Mouse (Mus musculus) layer of hippocampus, adult 11-12 months (tissue): ENCODE results near the gene Pcsk5.

Experiments
- DNase-seq: peaks from one replicate; pipeline ENCODE4 v3.0.0; 2022; ENCODE audit warnings: low spot score

The Pcsk5 gene

DNA sequence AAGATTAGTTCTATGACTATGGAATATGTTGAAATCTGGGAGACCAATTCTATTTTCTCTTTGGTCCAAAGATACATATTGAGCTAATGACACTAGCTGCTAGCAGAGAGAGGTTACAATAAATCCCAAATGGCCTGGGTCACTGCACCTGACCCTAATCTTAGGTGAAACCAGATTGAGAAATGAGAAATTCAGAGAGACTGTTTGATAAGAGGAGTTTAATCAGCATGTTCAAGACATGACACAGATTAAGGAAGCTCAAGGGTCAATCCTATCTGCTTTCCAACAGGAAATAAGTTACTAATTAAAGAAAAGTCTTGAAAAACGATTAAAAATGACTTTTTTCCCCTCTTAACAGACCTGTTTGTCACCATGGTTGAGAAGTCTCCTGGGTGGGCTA is 96.0 kb downstream of the Pcsk5 start:
- no peak for DNase-seq

DNA sequence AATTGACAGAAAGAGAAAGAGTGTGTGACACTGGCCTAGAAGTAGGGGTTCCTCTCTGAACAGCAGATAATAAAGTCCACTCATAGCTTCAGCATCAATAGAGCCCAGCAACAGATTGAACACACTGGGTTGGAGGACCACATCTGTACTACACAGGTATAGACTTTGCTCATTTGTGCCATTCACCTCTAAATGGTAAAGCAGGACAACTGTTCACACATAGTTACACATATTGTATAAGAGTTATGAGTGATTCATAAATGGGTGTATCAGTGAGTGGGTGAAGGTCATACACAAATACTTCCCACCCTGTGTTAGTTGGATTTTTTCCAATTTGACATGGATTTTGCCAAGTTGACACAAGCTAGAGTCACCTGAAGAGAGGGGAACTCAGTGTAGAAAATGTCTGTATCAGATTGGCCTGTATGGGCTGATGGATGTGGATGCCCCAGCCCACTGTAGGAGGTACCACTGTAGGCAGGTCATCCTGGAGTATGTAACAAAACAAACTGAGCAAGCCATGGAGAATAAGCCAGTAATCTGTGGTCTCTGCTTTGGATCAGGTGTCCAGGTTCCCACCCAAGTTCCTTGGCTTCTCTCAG is 104.7 kb downstream of the Pcsk5 start:
- no peak for DNase-seq

DNA sequence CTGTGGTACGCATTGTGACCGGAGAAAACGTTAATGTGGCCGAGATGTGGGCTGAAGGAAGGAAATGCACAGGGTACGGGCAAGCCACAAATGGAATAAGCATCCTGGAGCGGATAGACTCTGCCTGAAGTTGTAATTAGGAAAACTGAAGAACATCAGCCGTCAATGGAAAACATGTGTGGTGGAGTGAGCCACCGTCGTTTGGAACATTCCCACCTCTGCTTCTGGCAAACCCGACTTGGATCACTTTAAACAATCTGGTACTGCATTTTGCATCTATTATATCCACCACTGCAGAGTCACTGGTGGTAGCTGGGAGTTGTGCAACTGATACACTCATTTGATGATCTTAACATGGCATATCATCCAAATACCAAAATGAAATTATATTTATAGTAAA is 120.4 kb downstream of the Pcsk5 start:
- DNase-seq = peak; percentile 35

DNA sequence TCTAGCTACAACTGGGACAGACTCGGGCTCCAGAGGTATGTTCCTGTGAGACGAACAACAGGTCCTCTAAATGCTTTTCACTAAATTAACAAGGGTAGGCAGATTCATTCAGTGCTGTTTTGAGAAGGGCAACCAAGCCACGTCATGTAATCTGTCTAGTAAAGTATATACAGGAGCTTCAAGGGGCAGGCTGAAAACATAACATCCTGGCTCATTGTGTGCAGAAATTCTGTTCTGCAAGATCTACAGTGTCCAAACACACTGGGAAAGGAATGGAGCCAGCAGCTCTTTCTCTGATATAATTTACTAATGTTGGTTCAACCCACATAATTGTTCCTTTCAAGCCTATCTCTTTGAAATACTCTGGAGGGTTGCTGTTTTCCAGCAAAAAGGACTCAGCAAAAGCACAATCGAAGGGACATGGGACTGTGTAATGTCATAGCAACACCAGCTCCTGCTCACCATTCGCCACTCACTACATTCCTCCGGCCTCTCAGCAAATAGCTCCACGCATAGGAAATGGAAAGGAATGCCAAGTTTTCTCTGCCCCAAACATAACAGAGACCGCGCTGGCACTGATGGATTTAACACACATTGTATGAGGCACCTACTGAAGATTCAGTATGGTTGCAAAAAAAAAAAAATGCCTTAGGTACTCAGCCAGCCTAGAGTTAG is 122.0 kb downstream of the Pcsk5 start:
- DNase-seq = peak; percentile 8

DNA sequence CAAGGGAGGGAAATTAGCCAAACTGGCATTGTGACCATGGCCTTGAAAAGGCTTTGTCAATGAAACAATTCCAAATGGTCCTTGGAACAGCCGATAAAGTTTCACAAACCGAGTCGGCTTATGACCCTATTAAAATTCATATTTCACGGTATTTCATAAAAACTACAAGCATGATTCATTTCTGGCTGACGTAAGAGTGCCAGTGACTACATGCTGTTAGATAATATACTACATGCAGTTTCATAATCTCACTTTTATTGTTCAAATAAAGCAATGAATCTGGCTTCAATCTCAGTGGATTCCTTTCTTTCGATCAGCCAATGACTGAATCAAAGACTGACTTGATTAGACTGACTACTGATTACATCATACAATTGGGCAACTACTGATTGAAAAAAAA is 145.8 kb downstream of the Pcsk5 start:
- DNase-seq = no peak

DNA sequence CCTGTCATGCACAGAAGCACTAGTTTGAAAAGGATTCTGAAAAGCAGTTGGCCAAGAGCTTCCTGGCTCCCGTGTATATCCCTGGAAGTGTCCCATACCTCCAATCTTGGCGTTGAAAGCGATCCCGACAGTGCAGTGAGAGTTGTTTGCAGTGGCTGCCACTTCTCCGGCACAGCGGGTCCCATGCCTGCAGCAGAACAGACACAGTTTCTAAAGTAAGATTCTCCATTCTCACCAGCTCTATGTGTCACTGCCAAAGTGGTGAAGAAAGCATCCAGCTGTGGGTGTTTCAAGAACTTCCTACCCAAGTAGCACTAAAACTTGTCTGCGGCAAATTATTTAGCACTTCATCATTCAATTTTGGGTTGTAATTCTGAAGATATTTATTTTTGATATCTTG is 159.1 kb downstream of the Pcsk5 start:
- no peak for DNase-seq

DNA sequence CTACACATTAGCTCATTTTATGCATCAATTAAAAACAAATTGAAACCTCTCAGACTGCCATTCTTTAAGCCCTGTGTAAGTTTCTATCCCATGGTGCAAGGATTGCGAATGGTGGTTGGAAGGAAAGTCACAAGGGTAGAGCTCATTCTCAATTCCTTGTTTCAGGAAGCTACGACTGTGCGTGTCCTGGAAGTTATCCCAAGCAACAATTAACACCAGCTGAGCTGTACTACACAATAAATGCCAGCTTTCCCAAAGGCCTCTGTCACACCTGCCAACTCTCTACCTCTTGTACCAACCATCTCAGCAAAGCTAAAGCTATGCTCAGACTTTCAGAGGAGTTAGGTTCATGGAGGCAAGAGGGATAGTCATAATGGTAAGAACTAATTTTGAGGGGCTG is 174.8 kb downstream of the Pcsk5 start:
- DNase-seq = no peak

DNA sequence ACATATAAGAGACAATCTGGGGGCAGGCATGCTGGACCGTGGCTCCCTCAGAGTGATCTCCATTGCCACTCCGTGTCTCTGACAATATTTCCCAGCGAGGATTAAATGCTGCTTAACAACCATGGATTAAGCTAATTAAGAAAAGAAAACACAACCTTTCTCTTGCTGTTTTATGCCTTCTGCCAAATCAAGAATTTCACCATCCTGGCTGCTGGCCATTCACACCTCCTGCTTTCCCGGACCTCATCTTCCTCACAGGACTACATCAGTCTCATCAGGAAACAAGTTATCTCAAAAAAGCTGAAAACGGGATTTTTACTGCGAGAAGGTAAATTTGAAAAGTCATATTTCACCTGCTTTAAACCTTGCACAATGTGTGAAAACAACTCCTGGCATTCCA is 175.2 kb downstream of the Pcsk5 start:
- no peak for DNase-seq

DNA sequence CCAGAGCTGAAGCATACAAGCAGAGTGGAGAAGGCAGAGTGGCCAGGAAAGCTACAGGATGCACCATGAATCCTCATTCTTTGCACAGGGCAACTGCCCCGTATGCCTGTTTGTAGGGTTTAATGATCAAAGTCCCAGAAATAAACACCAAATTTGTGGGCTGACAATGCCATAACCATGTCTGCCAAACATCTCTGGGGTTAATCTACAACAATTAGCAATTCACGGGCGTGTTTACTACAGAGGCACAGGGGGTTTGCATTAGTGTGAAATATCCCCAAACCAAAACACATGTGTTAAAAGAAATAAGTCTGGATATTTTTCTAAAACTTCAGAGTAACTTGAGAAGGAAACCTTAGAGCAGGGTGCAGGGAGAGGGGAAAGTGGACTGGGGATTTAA is 178.1 kb downstream of the Pcsk5 start:
- DNase-seq = no peak

DNA sequence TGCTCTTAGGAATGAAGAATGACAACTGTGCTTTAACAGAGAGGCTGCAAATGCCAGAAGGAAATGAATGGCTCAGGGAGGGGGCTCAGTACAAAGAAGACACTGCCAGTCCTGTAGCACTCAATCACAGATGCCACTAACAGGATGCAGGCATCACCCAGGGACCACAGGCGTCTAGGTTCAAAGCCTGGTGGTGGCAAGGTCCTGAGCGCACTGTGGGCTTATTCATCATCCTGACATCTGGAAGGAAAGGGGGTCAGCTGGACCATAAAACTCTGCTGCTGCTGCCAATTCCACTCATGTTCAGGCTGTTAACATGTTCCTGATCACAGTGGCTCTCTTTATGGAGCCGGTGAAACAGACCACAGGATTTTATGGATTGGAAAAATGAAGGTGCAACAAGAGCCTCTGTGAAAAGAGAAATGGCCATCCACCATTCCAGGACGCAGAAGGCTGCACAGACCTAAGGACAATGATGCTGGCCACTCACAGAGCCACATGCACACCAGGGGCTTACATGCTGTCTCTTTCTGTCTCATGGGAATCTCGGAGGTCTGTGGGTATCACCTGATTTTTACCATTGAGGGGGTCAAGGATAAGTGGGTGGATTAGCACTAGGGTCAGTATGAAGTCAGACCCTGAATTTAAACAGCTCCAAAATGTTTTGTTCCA is 186.5 kb downstream of the Pcsk5 start:
- DNase-seq = no peak

DNA sequence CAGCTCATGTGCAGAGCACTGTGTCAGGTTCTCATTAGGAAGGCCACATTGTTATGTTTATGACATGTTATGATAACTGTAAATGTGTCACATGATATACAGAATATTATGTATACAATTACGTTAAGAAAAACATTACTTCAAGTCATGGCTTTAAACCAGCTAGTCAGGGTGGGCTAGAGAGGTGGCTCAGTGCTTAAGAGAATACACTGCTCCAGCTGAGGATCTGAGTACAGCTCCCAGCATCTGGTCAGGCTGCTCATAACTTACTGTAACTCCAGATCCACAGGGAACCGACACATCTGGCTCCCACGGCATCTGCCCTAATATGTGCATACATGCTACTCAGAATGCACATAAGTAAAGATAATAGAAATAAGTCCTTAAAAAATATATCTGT is 187.5 kb downstream of the Pcsk5 start:
- DNase-seq = no peak

DNA sequence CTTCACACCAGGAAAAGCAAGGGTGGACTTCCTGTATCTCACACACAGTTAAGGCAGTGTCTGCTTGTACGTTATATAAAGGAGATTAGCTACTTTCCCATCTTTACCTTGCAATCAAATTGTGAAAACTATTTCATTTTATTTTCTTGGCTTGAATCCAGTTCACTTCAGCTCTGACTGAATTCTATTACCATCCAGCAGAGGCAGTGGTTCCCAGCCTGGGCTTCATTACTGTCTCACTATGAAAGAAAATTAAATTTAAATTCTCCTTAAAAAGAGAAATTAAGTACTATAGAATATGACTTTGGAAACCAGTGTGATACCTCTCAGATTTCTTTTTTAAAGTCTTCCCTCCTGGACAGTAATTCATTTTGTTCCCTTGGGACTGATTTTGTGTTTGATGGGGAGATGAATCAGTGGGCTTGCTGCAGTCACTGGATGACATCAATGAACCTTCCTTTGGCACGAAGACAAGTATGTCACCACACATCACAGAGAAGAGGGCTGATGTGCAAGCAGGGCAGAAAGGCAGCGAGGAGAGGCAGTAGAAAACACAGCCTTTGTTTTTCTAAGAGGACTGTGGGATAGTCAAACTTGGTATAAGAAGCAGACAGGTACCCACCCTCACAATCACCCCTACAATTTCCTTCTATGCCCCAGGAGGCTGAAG is 194.2 kb downstream of the Pcsk5 start:
- DNase-seq = no peak

DNA sequence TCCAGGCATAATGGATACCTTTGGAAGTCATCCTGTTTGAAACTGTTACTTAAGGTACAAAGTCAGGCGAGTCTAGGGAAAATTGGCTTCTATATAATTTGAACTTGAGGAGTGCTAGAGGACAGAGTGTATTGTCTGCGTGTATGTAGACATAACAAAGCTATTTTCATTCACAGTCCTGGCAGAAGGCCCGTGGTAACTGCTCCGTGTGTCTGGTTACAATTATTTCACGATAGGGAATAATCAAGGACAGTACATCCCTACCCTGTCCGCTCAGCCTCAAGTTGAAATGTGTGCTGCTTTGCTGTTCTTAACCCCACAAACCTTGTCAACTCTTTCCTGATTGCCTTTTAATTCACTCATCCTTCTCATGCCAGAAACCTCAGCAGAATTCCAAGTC is 201.4 kb downstream of the Pcsk5 start:
- no peak for DNase-seq

DNA sequence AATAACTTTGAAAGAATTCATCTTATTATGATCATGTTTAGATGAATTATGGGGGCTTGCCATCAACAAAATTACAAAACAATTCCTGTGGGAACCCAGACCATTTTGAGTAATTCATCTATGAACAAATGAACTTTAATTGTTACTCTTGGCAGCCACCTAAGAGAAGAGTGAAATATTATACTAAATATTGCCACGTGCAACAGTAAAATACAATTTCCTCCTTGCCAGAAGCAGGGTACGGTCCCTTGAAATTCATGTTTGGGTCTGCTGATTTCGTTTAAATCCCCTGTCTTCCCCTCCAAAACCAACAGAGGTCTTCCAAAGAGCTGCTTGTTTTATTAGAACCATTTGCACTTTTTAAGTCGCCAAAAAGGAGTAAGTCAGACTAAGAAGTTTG is 221.8 kb downstream of the Pcsk5 start:
- no peak for DNase-seq

DNA sequence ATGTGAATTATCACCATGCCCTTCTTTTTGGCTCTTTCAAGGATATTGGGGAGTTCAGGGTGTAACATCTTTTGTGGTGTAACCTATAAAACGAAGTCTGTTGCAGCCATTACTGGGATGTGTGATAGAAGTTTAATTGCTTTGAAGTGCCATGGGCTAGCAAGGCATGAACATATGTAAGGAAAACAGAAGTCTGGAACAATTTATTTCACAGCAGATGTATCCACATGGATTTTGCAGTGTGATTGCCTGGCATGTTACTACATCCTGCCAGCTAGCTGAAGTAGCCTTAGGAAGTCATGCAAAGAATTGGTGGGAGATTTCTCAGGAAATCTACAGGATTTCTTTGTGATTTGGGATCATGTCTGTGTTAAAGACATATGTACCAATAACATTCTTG is 230.9 kb downstream of the Pcsk5 start:
- DNase-seq = no peak

DNA sequence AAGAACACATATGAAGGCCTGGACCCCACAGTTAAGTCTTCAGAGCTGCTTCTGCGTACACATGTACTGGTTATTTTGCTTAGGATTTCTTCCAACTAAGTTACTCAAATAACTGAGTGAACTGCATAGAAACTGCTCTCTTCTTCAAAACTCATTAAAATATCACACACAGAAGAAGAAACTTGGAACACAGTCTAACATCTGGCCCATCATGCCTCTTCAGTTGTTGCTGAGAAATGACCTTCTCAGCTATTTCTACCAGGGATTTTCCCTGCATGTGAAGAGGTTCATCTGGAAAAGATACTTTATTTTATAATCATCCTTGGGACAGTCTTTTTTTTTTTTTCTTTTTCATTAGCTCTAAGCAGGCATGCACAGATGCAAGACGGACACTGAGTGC is 231.3 kb downstream of the Pcsk5 start:
- no peak for DNase-seq

DNA sequence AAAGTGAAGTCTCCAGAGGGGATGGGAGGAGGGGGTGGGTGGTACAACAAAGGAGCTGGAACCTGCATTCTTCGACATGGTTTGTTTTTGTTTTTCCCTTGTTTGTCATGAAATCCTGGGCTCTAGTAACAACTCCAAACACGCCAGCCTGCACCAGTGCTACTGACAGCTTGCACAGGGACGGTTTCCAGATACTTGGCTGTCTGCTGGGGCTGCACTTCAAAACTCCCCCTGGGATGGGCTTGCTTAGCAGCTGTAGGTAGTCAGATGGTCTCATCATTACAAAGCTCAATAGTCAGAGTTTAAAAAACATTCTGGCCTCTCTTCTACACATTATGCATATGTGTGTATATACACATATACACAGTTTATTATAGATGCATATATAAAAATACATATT is 234.1 kb downstream of the Pcsk5 start:
- DNase-seq = peak; percentile 52

DNA sequence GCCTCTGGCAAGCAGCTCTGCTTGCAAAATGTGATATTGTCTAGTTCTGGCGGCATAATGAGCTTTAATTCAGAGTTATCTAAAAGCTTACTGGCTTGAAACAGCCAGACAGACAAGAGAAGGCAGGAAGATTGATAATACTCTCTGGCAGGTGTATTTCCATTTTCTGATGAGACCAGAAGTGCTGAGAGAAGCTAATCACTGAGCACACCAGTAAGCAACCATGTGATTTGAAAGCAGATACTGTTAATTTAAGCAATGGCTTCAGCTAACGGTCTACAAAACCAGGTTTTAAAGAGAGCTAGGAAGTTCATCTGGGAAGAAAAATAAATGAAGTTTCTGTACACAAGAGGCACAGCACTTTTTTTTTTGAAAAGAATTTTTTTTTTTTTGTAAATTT is 237.1 kb downstream of the Pcsk5 start:
- no peak for DNase-seq

DNA sequence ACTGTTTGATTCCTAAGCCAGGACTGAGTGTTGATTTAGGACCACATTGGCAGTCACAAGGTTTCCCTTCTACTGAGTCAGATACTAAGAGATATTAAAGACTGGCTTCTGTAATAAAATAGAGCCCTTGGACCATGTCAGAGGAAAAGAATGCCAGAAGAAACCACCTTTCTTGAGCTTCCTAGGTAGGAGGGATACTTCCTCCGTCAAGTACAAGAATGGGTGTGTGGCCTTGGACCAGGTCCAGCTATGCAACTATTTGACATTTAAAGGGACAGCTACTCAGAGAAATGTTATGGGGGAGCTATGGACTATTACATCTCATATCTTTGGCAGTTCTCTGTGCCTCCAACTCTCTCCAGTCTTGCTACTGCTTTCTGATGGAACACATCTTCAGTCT is 244.6 kb downstream of the Pcsk5 start:
- no peak for DNase-seq

DNA sequence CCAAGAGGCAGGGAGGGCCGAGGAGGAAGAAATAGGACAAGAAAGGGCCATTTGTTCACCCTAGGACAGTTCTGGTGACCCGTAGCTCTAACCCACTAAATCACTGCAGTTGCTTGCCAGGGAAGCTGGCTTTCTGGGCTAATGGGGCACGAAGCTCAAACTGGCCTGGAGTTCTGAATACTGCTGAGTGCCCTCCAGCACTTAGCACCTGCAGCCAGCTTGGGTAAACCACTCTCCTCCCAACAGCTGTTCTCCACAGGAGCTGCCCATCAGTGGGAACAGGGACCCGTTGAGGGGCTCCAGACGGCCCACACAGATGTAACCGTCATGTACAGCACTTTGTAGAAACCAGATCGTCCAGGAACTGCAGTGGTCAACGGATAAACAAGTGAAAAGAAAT is 246.1 kb downstream of the Pcsk5 start:
- DNase-seq = no peak

DNA sequence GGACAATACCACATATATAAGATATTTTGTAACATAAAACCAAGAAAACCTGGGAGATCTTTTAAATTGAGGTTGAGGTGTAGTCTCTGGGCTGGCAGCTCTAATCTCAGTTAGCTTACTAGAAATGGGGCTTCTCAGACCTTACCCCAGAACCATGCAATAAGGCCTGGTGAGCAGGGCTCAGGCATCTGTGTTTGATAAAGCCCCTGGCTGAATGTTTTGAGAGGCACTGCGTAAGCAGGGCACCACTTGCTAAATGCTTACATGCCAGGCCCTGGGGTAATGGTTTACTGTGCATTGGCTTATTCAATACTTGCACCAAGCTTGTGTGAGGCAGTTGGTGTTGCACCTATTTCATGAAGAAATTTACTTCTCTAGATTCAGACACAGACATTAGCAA is 247.1 kb downstream of the Pcsk5 start:
- DNase-seq = no peak

DNA sequence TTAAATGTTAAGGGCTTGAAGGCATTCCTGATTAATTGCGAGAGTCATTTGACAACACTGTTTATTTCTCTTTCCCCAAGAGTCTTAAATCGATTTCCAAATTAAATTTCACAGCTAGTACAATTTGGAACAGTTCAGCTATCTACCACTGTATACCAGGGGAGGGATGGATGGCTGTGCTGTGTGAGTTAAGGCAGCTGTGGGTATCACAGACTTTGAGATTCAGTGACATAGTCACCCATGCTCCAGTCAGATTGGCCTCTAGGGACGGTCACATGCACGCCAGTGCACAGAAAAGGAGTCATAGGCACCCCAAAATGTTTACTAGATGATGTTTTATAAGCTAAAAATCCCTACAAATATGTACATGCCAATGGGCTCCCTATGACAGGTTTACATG is 260.0 kb downstream of the Pcsk5 start:
- DNase-seq = no peak

DNA sequence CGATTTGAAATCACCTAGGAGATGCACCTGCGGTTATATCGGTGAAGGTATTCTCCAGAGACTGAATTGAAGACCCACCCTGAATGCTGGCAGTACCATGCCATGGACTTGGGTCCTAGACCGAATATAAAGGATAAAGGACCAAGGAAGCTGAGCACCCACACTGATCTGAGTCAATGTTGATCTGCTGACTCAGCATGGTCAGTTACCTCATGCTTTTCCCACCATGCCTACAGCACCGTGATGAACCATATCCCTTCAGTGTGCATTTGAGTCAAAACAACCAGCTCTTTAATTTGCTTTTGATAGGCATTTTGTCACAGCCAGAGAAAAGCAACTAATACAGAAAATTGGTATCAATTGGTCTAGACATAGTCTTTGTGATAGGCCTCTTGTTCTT is 262.9 kb downstream of the Pcsk5 start:
- no peak for DNase-seq
